Mouse (Mus musculus): ENCODE data around the gene Krt71.

The Krt71 gene

DNA sequence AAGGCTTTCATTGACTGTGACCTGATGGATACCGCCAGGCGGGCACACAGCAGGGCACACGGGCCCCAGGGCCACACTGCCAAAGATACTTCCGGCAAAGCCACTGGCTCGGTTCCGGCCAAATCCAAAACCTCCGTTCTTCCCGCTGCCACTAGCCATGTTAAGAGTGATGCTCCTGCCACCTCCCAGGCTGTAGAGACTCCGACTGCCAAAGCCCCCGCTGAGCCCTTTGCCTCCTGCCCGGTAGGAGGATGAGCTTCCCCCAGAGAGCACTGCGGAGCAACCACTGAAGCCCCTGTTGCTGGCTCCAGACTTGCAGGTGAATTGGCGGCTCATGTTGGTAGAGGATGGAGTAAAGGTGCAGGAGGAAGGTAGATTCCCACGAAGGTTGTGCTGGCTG is at the start of gene Krt71:
Krt71 (minus strand) TSS at position 399 of the 400 bp plus-strand sequence.
- 71% methylated on average over 14 of the region's 14 CpGs for WGBS

DNA sequence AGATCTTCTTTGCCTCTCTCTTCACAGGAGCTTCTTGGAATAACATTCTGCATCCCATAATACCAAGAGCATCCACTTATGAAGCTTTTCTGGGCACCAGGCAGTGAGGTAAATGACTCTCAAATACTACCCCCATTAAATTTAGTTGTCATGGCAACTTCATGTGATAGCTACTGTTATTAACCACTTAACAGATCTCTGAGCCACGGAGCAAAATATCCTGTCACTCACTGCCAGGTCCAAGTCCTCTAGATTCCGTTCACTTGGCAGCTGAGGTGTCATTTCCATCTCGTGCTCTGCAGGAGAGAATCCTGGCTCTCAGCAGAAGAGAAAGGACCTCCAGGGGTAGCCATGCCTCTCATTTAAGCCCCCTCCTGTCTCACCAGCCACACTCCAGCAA is 48.0 kb upstream of the Krt71 start:
- WGBS, result 51% methylated on average over 3 of the region's 3 CpGs

DNA sequence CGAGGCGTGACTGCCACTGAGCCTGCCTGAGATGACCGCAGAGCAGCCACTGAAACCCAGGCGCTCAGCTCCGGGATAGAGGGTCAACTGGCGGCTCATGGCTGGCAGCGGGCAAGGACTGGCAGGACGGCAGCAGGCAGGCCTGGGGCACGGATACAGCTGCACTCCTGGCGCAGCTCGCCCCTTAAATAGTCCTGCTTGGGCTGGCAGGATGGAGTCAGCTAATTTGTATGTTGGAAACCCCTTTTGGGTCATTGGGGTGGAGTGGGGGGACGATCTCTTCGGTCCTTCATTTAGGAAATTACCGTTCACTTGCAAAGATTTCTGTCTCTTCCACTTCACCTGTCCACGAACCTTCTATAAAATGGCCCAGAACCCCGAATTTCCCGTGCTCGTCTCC is 43.5 kb upstream of the Krt71 start, which contains the start of gene Krt72:
Krt72 (minus strand) TSS at position 101 of the 400 bp plus-strand sequence.
- WGBS, result 93% methylated on average over 18 of the region's 18 CpGs

DNA sequence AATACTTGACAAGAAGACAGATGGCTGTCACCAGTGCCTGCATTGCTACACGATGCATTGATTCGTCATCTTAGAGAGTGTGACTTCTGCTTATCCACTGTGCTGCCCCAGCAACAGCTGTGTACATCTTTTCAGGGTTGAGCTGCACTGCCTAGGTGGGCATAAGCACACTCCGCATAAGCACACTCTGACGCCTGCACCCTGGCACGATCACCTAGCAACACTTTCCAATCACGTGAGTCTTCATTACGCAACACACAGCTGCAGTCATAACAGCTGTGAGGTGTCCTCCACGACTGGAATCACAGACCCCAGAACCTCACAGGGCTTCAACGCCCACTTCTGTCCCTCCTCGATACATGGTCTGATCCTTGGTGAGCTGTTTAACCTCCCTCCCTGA is 30.5 kb upstream of the Krt71 start:
- WGBS, result 67% methylated on average over 10 of the region's 10 CpGs

DNA sequence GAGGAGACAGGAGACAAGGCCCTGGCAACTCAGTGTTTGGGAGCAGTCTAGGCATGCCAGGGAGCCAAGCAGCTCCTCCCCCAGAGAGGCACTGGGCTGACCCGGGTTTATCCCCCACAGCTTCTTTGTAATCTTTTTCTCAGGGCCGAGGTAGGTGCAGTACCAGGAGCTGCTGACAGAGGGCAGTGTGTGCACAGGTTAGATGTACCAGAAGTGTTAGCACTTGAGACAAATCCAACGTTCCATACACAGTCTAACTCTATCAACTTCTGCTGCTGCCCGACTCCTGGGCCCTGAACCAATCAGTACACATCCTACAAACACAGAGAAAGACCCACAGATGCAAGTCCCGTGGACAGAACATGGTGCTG is 29.8 kb upstream of the Krt71 start:
- WGBS, result 5% methylated on average over 5 of the region's 5 CpGs

DNA sequence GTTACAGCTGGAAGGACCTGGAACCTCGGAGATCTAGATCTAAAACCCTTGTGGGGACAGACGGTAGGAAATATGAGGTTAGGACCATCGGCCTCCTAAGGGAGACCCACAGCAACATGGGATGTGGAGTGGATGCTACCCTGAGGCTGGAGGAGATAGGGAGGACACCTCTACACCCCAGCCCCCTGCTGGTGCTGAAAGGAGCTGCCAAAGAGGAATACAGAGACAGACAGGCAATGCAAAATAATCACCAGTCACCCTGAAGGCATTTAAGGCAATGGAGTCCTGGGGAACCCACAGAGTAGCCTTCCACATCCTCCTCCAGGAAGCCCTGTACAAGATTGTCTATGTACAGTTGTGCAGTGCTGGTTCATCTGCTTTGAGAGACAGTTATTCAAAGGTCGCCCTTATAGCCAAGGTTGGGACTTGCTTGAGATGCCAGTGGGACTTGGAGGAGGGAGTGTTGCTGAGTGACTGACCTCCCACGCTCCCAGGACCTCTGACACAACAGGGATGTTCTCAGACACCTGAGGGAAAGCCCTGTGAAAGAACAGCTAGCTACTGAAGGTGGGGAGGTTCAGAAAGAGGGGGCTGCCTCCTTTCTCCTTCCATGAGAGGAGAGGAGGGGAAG is 29.3 kb upstream of the Krt71 start:
- 67% methylated on average over 5 of the region's 5 CpGs for WGBS

DNA sequence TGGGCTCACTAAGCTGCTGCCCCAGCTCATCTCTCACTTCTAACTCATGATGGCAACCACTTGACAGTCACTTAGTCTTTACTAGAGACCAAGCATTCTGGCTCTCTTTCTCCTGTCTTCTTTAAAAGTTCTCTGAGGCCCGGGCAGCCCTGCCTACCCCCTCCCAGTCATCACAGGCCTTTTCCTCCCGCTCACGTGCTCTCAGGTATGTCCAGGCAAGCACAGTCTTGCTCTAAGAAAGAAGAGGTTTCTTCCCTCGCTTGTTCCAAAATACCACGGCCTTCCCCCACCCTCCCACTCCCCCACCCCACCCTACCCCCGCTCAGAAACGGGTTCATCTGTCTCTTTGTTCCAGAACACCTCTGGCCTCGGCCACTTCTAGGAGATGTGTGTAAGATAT is 27.3 kb upstream of the Krt71 start:
- 60% methylated on average over 8 of the region's 8 CpGs for WGBS

DNA sequence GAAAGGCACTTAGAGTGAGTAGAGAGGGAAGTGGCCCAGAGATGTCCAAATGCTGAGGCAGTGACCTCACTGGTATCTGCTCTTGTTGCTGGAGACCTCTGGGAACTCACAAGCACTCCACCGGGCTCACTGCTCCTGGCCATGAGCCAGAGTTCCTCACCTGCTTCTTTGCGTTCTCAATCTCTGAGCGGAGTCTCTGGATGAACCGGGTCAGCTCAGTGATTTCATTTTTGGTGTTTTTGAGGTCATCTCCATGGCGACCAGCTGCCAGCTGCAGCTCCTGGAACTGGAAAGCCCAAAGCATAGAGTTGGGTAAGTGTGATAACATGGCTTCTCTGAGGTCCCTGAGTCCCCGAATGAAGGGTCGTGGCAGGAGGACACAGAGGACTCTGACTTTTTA is 5.1 kb downstream of the Krt71 start:
- WGBS, result 74% methylated on average over 7 of the region's 7 CpGs

DNA sequence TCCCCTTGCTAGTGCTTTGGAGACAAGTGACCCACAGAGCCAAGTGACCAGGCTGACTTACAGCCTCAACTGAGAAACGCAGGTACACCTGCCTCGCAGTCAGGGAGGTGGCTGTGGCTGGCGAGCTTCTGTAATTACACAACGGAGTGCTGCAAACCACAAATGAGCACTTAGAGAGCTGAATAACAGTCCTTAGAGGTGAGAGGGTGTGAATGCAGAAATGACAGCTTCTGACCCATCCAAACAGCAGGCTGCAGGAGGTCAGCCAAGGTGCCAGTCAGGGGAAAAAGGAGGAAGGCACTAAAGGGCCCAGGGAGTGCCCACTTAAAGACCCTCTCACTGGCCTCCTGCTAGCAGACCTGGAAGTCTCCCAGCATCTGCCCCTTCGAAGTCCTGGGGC is 18.2 kb downstream of the Krt71 start:
- WGBS, result 76% methylated on average over 5 of the region's 5 CpGs

DNA sequence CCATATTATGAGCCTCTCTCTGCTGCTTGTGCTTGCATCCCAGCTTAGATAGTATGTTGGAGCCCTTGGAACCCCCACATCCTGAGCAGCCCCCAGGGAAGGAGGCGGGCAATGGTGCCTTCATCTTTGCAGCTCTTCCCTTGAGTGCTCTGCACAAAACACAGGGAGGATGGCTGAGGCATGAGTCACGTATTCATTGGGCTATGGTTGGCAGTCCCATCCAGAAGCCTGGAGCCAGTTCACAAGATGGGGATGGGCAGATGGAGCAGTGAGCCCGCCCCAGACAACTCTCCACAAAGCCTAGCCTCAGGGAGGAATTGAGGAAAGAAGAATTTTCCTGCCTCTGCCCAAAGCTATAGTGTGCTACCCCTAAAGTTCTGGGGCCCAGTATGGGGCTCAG is 27.1 kb downstream of the Krt71 start:
- whole genome bisulfite sequencing, result 71% methylated on average over 3 of the region's 3 CpGs

DNA sequence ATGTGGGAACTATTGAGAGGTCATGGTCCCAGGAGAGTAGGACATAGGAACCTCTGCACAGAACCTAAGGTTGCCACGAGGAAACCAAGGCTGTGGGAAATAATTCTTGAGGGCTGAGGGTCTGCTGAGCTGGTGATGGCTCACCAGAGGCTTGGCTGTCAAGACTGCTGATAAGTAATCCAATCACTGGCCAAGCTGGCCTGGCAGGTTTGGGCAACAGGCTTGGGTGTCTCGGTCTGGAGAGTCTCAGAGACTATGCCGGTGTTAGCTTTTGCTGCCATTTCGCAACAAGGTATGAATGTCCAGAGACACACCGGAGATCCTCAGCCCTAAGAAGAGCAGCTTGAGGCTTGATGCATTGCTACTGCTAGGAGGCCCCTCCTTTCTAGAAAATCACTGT is 28.6 kb downstream of the Krt71 start:
- 89% methylated on average over 5 of the region's 5 CpGs for WGBS

DNA sequence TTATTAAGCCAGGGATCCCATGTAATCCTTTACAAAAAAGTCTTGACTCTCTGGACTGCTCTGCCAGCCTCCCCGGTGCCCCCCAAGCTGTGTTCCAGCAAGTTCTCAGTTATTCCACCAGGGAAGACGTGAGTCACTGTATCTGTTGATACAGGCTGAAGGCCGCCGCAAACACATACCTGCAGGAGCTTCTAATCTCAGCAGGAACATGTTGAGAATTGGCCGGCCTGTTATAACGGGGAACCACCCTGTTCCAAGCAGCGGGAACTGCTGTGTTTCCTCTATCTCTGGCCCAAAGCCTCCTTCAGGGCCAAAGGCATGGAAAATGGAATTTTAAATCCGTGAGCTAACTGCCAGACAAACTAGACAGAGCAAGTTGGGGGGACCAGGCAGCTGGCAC is 29.2 kb downstream of the Krt71 start:
- 73% methylated on average over 8 of the region's 8 CpGs for WGBS

DNA sequence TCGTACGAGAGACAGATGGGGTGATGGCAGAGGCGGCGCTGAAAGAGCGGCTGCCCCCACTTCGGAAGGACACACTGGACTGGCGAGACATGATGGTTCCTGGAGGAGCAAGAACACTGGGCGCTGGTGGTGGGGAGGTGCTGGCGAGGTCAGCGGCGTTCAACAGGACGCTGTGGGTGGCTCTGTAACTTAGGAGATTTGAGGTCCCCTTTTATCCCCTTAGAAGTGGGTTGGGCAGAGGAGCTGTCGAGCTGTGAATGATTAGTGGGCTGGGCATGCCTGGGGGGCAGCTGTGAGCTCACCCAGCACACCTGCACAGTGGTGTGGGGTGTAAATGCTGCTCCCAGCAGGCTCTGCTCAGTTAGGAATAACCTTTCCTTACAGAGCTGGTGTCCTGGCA is 30.2 kb downstream of the Krt71 start, which contains the start of gene Krt5:
Krt5 (minus strand) TSS at position 179 of the 400 bp plus-strand sequence.
- 82% methylated on average over 13 of the region's 13 CpGs for WGBS

DNA sequence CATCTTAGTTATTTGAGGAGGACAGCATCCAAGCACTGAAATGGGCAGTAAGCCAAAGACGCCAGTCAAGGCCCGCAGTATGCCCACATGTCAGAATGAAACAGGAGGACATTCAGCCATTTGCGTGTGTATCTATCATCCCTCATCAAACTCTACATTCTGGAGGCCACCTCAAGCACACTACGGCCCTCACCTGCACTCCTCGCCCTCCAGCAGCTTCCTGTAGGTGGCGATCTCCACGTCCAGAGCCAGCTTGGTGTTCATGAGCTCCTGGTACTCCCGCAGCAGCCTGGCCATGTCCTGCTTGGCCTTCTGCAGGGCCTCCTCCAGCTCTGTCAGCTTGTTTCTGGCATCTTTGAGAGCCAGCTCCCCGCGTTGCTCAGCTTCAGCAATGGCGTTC is 34.2 kb downstream of the Krt71 start:
- 80% methylated on average over 11 of the region's 11 CpGs for WGBS

DNA sequence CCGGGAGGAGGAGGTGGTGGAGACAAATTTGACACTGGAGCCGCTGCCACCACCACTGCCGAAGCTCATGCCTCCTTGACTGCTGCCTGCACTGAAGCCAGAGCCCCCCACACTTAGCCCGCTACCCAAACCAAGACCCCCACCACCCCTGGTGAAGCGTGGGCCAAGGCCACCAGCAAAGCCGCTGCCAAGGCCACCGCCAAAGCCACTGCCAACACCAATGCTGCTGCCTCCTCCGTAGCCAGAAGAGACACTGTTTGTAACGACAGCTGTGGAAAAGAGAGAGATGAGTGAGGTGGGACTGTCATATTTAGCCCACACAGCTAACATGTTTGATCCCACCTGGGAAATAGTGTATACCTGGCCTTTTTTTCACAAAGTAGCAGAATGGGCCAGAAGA is 35.5 kb downstream of the Krt71 start:
- 94% methylated on average over 9 of the region's 9 CpGs for WGBS

DNA sequence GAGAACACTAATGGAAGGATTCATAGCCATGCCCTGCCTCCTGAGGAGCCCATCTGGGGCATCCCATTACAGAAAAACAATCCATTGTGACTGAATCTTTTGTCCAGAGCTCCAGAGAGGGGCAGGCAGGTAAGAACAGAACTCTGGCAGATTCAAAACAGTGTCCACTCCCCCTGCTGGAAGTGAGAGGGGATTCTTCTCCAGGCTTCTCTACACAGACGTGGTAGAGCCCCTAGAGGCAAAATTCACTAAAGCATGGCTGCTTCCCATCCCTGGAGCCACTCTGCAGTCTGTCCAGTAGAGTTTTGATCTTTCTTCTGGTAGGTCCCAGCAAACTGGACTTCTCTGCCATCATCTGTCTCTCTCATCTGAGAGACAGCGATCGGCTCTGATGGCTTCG is 38.8 kb downstream of the Krt71 start:
- 75% methylated on average over 4 of the region's 4 CpGs for WGBS

DNA sequence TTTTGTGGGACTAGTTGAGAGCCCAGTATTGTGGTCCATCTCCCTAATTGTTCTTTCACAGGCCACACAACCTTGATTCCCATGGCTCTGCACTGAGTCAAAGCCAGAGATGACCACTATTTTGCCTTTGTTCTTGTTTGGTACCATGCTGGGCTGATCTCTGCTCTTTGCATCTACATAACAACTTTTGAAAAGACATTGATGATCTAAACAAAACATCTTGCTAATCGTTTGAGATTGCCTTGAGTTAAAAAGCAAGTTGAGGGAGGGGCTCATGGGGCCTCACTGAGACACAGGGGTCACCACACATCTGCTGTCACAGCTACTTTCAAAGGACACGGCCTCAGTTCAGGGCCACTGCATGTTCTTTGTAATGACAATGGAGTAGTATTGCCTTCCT is 40.5 kb downstream of the Krt71 start:
- WGBS, result 40% methylated on average over 2 of the region's 2 CpGs

DNA sequence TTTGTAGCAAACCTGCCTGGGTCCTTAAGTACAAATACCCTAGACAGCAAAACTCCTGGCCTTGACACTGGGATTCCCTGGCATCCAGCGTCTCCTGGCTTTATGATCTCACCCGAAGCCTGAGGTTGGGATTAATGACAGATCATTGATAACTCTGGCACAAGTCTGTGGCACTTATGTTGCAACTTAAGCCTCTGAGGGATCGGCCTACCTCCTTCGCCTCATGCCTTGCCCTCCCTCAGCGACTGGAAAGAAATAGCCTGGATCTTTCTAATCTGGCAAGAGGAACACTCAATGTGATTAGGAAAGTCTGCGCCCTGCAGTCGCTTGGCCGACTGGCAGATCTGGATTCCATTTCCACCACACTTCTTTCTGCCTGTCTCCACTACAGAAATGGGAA is 43.0 kb downstream of the Krt71 start:
- 78% methylated on average over 8 of the region's 8 CpGs for WGBS

DNA sequence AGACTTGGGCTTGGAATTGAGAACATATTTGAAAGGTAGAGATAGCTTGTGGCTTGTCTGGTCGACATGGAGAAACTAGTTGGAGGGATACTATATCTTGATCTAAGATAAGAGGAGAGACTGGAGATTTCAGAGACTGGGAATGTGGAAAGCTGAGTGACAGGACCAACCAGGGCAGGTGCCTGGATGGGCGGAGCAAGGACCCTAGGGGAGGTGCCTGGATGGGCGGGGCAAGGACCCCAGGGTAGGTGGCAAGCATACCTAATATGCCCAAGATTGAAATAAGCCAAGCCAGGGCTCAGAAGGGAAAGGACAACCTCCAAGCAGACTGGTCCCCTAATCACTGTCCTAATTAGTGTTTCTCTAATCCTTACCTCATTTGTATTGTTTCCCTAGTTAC is 43.7 kb downstream of the Krt71 start:
- WGBS, result 56% methylated on average over 3 of the region's 3 CpGs

DNA sequence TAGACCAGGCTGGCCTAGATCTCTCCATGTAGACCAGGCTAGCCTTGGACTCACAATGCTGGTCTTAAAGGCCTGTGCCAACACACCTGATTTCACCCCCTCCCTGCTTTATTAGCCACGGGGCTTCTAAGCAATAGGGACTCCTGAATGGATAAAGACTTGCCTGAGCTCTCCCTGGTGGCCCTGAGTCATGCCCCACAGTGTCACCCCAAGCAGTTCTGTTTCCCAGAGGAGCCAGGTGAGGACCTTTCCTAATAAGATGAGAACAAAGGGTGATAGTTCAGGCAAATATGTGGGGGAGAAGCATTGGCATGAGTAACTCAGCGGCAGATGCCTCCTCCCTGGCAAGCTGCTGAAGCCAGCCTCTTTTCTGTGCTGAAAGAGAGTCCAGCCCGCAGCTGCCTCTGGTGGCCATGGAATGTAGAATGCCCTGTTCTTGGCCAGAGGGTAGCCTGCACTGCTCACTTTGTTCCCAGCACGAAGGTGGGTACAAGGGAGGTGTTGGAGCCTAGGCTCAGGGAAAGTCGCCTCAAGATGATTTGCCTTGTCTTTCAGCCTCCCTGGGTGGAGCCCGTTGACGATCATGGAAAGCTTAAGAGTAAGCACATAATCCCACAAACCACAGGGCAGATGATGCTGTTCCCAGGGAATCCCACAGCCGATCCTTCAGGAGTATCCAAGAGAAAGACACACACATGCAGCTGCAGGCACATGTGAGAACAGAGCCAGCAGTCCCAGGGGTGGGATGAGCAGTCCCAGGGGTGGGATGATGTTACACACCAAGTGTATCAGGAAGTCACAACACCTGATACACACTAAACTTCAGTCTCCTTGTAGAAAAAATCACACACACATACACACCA is 45.4 kb downstream of the Krt71 start:
- WGBS, result 62% methylated on average over 8 of the region's 8 CpGs

DNA sequence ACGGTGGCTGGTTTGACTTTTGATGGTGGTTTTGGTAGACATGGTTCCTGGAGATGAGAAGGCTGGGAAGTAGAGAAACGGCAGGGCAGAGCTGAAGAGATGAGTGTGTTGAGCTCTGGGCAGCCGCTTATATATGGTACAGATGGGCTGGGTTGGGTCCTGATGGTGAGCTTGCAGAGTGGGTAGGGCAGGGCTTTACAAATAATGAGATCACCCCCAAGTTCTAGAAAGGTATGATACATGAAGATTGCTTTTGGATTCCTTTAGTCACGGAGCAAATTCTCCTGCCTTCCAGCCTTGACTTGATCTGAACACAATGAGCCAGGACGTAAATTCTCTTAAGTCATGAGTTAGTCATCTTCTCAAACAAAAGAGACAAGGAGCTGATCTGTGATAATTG is 48.7 kb downstream of the Krt71 start, which contains the start of gene Krt6a:
Krt6a (minus strand) TSS at position 101 of the 400 bp plus-strand sequence.
- WGBS, result 91% methylated on average over 5 of the region's 5 CpGs

DNA sequence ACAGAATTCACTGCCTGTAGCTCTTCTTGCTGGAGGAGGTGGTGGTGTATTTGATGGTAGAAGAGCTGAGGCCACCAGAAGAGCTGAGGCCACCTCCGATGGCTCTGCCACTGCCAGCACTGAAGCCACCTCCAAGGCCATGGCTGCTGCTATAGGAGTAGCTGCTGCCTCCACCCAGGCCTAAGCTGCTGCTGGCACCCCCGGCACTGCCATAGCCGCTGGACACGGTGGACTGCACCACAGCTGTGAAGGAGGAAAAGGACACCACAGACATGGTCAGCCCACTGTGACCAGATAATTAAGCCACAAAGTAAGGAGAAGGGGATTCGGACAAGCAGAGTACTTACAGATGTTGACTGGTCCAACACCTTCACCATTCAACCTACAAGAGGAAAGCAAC is 52.4 kb downstream of the Krt71 start:
- WGBS, result 97% methylated on average over 5 of the region's 5 CpGs

DNA sequence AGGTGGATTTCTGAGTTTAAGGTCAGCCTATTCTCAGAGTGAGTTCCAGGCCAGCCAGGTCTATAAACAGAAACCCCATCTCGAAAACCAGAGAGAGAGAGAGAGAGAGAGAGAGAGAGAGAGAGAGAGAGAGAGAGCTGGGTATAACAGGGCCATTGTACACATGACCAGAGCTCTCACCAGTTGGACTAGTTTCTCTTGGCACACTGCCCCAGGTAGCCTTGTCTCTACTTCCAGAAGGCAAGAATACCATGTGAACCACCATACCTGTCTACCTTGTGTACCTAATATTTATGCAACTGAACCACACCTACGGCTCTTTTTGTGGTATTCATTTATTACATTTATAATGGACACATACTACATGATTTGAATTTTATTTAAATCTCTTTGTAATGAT is 54.7 kb downstream of the Krt71 start:
- WGBS, result 59% methylated on average over 2 of the region's 2 CpGs
